Mouse (Mus musculus) liver, postnatal 0 days (tissue): ENCODE data around the gene Fbxl18. TPM values are rescaled to one million over a fixed set of nuclear protein-coding genes. Genes with fewer than 3 reads are reported as not detected.

Experiments used
- ATAC-seq: fragments of 200-750 bp; cut with Nextera tagmentation; 2 replicates; pipeline ENCODE4 v1.8.0; 2017; ENCODE audit warnings: mild to moderate bottlenecking, moderate library complexity
- DNase-seq: peaks from one replicate; pipeline ENCODE4 v3.0.0-alpha.2; 2016
- H3K27ac ChIP-seq: fragments of 300-500 bp; sonication (generic); 2 replicates; pipeline ENCODE4 v1.5.1; 2014; ENCODE audit warnings: antibody characterized with exemption, moderate library complexity, mild to moderate bottlenecking, low read depth
- H3K27me3 ChIP-seq: fragments of 300-500 bp; sonication (generic); 2 replicates; pipeline ENCODE4 v1.6.1; 2014; ENCODE audit warnings: low read length, control low read depth, mixed read lengths; ENCODE audit not compliant: insufficient read depth
- H3K36me3 ChIP-seq: fragments of 300-500 bp; sonication (generic); replicated peaks from 2 replicates; pipeline ENCODE4 v1.6.1; 2014; ENCODE audit warnings: mild to moderate bottlenecking, control low read depth, low read length, moderate library complexity, mixed read lengths; ENCODE audit not compliant: insufficient read depth
- H3K4me1 ChIP-seq: fragments of 300-500 bp; sonication (generic); 2 replicates; pipeline ENCODE4 v1.6.1; 2014; ENCODE audit warnings: antibody characterized with exemption, mild to moderate bottlenecking, control low read depth; ENCODE audit not compliant: insufficient read depth
- H3K4me2 ChIP-seq: fragments of 300-500 bp; sonication (generic); 2 replicates; pipeline ENCODE4 v1.6.1; 2014; ENCODE audit warnings: low read depth, mild to moderate bottlenecking, low read length, moderate library complexity, mixed read lengths
- H3K4me3 ChIP-seq: fragments of 300-500 bp; sonication (generic); 2 replicates; pipeline ENCODE4 v1.5.1; 2014; ENCODE audit warnings: low read depth, low read length
- H3K9ac ChIP-seq: fragments of 300-500 bp; sonication (generic); replicated peaks from 2 replicates; pipeline ENCODE4 v1.6.1; 2014; ENCODE audit warnings: mild to moderate bottlenecking, moderate library complexity
- H3K9me3 ChIP-seq: fragments of 300-500 bp; sonication (generic); 2 replicates; pipeline ENCODE4 v1.6.1; 2016; ENCODE audit warnings: mild to moderate bottlenecking, control low read depth, low read length, mixed read lengths
- CTCF ChIP-seq: sonication (generic); IDR thresholded peaks from 2 replicates; pipeline ENCODE4 v1.5.1; 2016; ENCODE audit warnings: antibody characterized with exemption, low read depth
- EP300 ChIP-seq: IDR thresholded peaks from 2 replicates; pipeline ENCODE4 v1.6.1; 2016; ENCODE audit warnings: antibody characterized with exemption, low read depth, mild to moderate bottlenecking
- WGBS: fragments of 180-500 bp; shearing (Covaris S2); extraction: QIAGEN DNeasy Blood & Tissue Kit; methylation state at CpG from one replicate; pipeline ENCODE4 v1.1.7; 2014; ENCODE audit not compliant: insufficient replicate concordance; 5-methylcytosine and 5-hydroxymethylcytosine counted together
- polyA plus RNA-seq: library from polyadenylated mRNA; unstranded; fragments of >200 nt; fragmentation: Nextera tagmentation; extraction: Ambion mirVana; gene quantifications from 2 replicates; pipeline ENCODE4 v1.2.1, GENCODE M21; 2015

The Fbxl18 gene
- polyA plus RNA-seq, 1 experiment from 2014 or later: 3.2 TPM

DNA sequence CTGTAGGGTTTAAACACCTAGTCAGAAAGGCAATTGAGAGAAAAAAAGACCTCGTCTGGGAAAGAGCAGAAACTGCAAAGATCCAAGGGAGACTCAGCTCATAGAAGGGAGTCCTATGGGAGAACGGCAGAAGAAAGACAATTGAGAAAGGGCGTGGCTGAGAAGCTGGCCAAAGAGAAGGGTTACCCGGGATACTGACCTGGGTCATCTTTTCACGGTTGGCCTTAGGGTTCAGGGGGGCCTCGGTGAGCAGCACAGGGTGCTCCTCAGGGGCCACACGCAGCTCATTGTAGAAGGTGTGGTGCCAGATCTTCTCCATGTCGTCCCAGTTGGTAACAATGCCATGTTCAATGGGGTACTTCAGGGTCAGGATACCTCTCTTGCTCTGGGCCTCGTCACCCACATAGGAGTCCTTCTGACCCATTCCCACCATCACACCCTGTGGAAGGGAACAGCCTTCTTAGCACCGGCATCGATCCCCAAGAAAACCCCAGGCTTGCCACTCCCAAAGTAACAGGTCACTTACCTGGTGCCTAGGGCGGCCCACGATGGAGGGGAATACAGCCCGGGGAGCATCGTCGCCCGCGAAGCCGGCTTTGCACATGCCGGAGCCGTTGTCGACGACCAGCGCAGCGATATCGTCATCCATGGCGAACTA is 9.9 kb upstream of the Fbxl18 start:
- H3K36me3 ChIP-seq: peaks cover 48% of the 10 kb centered on the region

GRCm38 (mm10) chr5:142904208-142905037 is 9.2 kb upstream of the Fbxl18 start:
- DNase-seq: no peak
- H3K9ac ChIP-seq: peak overlapping the region; percentile 100
- no peaks in the 10 kb centered on the region for H3K9me3 ChIP-seq
- H3K27ac ChIP-seq: peak overlapping the region; percentile 99
- H3K4me2 ChIP-seq: peak overlapping the region; percentile 90
- H3K36me3 ChIP-seq: peaks cover 48% of the 10 kb centered on the region
- H3K27me3 ChIP-seq: no peaks in the 10 kb centered on the region
- WGBS: 67% methylated on average over 19 of the region's 19 CpGs
- peak overlapping the region; percentile 98 for H3K4me3 ChIP-seq
- ATAC-seq: no peak
- TF ChIP-seq EP300 (no peak), CTCF (no peak)
- peaks cover 27% of the 10 kb centered on the region for H3K4me1 ChIP-seq

More for the DNA sequence above, 9.9 kb upstream of the Fbxl18 start:
- Histone ChIP-seq H3K27ac (peak overlapping the region; percentile 99), H3K4me3 (peak overlapping the region; percentile 98), H3K9ac (peak overlapping the region; percentile 100), H3K4me1 (peaks cover 34% of the 10 kb centered on the region), H3K27me3 (no peaks in the 10 kb centered on the region), H3K4me2 (peak overlapping the region; percentile 90), H3K9me3 (no peaks in the 10 kb centered on the region)
- 3% methylated on average over 27 of the region's 27 CpGs for WGBS
- no peak for TF ChIP-seq EP300
- no peak for TF ChIP-seq CTCF
- DNase-seq (no peak), ATAC-seq (no peak)

- TF ChIP-seq CTCF (no peak), EP300 (no peak)
- peak overlapping the region; percentile 90 for H3K4me2 ChIP-seq
- ATAC-seq (no peak), DNase-seq (no peak)
- 78% methylated on average over 14 of the region's 14 CpGs for WGBS
- H3K36me3 ChIP-seq: peaks cover 48% of the 10 kb centered on the region
- H3K4me1 ChIP-seq: peaks cover 19% of the 10 kb centered on the region
- H3K9ac ChIP-seq: peak overlapping the region; percentile 100; the same call in 1 of the 2 replicates
- H3K9me3 ChIP-seq: no peaks in the 10 kb centered on the region
- peak overlapping the region; percentile 98 for H3K4me3 ChIP-seq
- no peak overlapping the region for H3K27ac ChIP-seq
- no peaks in the 10 kb centered on the region for H3K27me3 ChIP-seq
Measured at GRCm38 (mm10) chr5:142903470-142904207, 8.4 kb upstream of the Fbxl18 start.

DNA sequence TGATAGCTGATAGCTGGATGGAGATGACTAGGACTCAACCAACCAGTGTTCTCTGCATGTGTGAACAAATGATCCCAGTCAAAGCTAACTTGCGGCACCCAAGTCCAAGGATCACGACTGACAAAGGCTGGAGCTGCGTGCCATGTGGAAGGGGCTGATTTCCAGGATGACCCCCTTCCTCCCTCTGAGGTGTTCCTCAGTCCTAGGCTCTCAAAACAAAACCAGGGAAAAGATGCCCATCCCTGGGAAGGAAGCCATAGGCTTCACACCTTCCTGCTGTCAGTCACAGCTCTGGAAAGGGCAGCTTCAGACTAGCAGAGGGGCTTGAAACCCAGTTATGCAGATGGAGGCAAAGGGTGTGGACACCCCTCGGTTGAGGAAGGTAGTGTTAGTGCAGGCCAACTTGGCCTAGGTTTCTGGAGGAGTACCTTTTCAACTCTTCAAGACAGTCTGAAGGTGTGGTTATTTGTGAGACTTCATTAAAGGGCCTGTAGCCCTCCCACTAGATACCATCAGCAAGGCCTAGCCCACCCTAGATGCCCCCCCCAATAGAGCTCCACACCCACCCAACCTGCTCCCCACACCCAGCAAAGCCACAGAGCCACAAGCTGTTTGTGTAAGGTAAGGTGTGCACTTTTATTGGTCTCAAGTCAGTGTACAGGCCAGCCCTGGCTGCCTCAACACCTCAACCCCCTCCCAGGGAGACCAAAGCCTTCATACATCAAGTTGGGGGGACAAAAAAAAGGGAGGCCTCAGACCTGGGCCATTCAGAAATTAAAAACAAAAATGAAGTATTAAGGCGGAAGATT is 7.5 kb upstream of the Fbxl18 start:
- Histone ChIP-seq H3K27me3 (no peaks in the 10 kb centered on the region), H3K4me2 (peak overlapping the region; percentile 38), H3K4me3 (no peak overlapping the region), H3K4me1 (peaks cover 9% of the 10 kb centered on the region), H3K36me3 (peaks cover 48% of the 10 kb centered on the region), H3K9me3 (no peaks in the 10 kb centered on the region), H3K27ac (peak overlapping the region; percentile 58), H3K9ac (no peak overlapping the region)
- ATAC-seq (no peak), DNase-seq (no peak)
- 72% methylated on average over 5 of the region's 5 CpGs for WGBS
- TF ChIP-seq EP300 (no peak), CTCF (no peak)

- Histone ChIP-seq H3K9me3 (no peaks in the 10 kb centered on the region), H3K4me3 (no peak overlapping the region), H3K27ac (peak overlapping the region; percentile 58), H3K27me3 (no peaks in the 10 kb centered on the region), H3K4me2 (no peak overlapping the region), H3K4me1 (peaks cover 2% of the 10 kb centered on the region), H3K36me3 (peaks cover 48% of the 10 kb centered on the region), H3K9ac (no peak overlapping the region)
- 55% methylated on average over 4 of the region's 4 CpGs for WGBS
- DNase-seq (no peak), ATAC-seq (no peak)
- TF ChIP-seq CTCF (no peak), EP300 (no peak)
Measured at GRCm38 (mm10) chr5:142901846-142902505, 6.8 kb upstream of the Fbxl18 start.
